Mouse (Mus musculus): Measurements from ENCODE around the gene Ism2.

DNA sequence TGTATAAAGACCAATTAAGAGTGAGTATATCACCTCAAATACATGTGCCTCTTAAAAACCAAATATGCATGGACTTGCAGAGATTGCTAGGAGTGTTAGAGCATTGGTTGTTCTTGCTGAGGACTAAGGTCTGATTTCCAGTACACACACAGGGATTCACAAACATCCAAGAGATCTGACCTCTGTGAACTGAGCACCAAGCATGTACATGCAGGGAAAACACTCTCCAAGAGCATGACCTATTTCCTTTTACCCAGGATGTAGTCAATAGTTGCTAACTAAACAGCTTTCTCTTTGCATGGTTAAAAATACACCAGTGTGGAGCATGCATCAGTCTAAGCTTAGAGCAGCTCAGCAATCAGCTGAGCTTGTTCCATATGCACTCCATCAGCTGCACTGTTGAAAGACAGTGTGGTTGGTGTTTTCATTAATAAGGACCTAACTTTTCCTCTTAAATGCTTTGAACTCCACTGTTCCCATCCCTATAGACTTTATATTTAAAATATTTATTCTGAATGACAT is 43.6 kb upstream of the Ism2 start:
- TF ChIP-seq CTCF (IDR thresholded peaks at IDR 0.05; ENCODE audit: insufficient read depth, low read length), result no peak
- TF ChIP-seq POLR2A (IDR thresholded peaks at IDR 0.05; ENCODE audit: borderline replicate concordance, extremely low read depth, low read depth, low read length), result no peak

Data from lung, adult 2 months (tissue).